Mouse (Mus musculus) lung, adult 2 months (tissue): ENCODE measurements around the gene Setx. TPM values are rescaled to one million over a fixed set of nuclear protein-coding genes. Genes with fewer than 3 reads are reported as not detected.

ENCODE experiments used
- DNase-seq: peaks from one replicate; pipeline ENCODE4 v3.0.0; 2022
- H3K4me1 ChIP-seq: fragments of 200-500 bp; 2 replicates; pipeline ENCODE4 v1.6.1; 2011; ENCODE audit warnings: low read length; ENCODE audit not compliant: control insufficient read depth, insufficient read depth
- H3K4me3 ChIP-seq: fragments of 200-500 bp; replicated peaks from 2 replicates; pipeline ENCODE3; 2011; ENCODE audit warnings: low read depth, mild to moderate bottlenecking, control low read depth, low read length; ENCODE audit errors: extremely low read depth
- CTCF ChIP-seq: fragments of 200-500 bp; IDR thresholded peaks from 2 replicates; pipeline ENCODE4 v1.5.1; 2011; ENCODE audit warnings: mild to moderate bottlenecking, low read length, control low read depth; ENCODE audit not compliant: insufficient read depth
- POLR2A ChIP-seq: fragments of 200-500 bp; IDR thresholded peaks from 2 replicates; pipeline ENCODE4 v1.6.1; 2011; ENCODE audit warnings: low read depth, mild to moderate bottlenecking, control low read depth, low read length, borderline replicate concordance; ENCODE audit errors: extremely low read depth
- WGBS: fragments of 180-500 bp; shearing (Covaris S2); methylation state at CpG from one replicate; pipeline ENCODE4 v1.1.7; 2018; 5-methylcytosine and 5-hydroxymethylcytosine counted together
- polyA plus RNA-seq: library from polyadenylated mRNA; depleted of rRNA; stranded (reverse); fragments of >200 nt; gene quantifications from 2 replicates; pipeline ENCODE4 v1.2.3, GENCODE M21; 2012; rRNA removed

The Setx gene
- polyA plus RNA-seq, 1 experiment = 5.8 TPM

- no peak for DNase-seq
- TF ChIP-seq CTCF (peak; percentile 42; the same call in 1 of the 2 replicates), POLR2A (no peak)
- WGBS = 56% methylated on average over 8 of the region's 8 CpGs
- Histone ChIP-seq H3K4me1 (no peaks in the 10 kb centered on the region), H3K4me3 (no peak overlapping the region)
Measured at GRCm38 (mm10) chr2:29216286-29217012, 92.5 kb downstream of the Setx start.

GRCm38 (mm10) chr2:29217042-29217441, 93.1 kb downstream of the Setx start:
- Histone ChIP-seq H3K4me3 (no peak overlapping the region), H3K4me1 (no peaks in the 10 kb centered on the region)
- 88% methylated on average over 5 of the region's 5 CpGs for WGBS
- no peak for TF ChIP-seq POLR2A
- no peak for TF ChIP-seq CTCF
- no peak for DNase-seq

DNA sequence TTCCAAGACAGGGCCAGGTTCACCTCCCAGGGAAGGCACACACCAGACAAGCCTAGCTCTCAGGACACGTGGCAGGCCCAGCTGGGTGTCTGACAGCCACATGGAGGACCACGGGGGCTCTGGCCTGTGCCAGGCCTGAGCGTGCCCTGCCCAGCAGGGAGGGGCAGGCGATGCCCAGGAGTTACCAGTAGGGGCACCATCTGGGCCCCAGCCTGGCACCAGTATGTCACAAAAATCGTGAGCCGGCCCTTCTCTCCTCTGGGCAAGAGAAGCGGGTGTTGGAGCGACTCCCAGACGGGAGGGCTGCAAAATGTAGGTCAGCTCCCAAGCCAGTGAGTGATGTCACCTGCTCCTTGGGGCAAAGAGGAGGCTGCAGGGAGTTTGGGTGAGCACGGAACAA, 93.9 kb downstream of the Setx start:
- H3K4me1 ChIP-seq = no peaks in the 10 kb centered on the region
- WGBS = 55% methylated on average over 10 of the region's 10 CpGs
- DNase-seq = no peak
- TF ChIP-seq POLR2A = no peak
- TF ChIP-seq CTCF = no peak
- no peak overlapping the region for H3K4me3 ChIP-seq

GRCm38 (mm10) chr2:29218831-29219230, 94.8 kb downstream of the Setx start:
- H3K4me1 ChIP-seq = no peaks in the 10 kb centered on the region
- DNase-seq = no peak
- H3K4me3 ChIP-seq = no peak overlapping the region
- no peak for TF ChIP-seq POLR2A
- no peak for TF ChIP-seq CTCF
- 88% methylated on average over 5 of the region's 5 CpGs for WGBS

DNA sequence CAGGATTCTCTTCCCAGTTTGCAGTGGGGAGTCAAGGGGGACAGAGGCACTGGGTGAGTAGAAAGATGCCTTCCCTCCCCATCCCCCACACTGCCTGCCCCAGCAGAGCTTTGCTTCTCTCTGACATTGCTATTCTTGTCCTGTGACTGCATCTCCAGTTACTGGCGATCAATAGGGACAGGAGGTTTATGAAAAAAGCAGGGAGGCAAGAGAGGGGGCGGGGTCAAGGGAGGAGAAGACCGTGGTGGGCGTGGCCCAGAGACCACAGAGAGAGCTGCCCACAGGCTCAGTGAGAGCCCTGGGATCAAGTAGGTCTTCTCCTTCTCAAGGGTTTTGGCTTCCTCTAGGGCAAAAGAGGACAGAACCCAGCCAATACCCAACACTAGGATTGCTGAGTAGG, 98.3 kb downstream of the Setx start:
- no peak for DNase-seq
- Histone ChIP-seq H3K4me3 (no peak overlapping the region), H3K4me1 (no peaks in the 10 kb centered on the region)
- WGBS = 17% methylated on average over 4 of the region's 4 CpGs
- no peak for TF ChIP-seq CTCF
- no peak for TF ChIP-seq POLR2A

GRCm38 (mm10) chr2:29223591-29224262, 99.7 kb downstream of the Setx start:
- Histone ChIP-seq H3K4me3 (no peak overlapping the region), H3K4me1 (no peaks in the 10 kb centered on the region)
- no peak for TF ChIP-seq POLR2A
- TF ChIP-seq CTCF = no peak
- DNase-seq = no peak
- WGBS = 61% methylated on average over 7 of the region's 7 CpGs

- DNase-seq = no peak
- Histone ChIP-seq H3K4me1 (no peaks in the 10 kb centered on the region), H3K4me3 (no peak overlapping the region)
- 76% methylated on average over 4 of the region's 4 CpGs for WGBS
- TF ChIP-seq CTCF = no peak
Measured at GRCm38 (mm10) chr2:29226671-29227070, 102.7 kb downstream of the Setx start.

DNA sequence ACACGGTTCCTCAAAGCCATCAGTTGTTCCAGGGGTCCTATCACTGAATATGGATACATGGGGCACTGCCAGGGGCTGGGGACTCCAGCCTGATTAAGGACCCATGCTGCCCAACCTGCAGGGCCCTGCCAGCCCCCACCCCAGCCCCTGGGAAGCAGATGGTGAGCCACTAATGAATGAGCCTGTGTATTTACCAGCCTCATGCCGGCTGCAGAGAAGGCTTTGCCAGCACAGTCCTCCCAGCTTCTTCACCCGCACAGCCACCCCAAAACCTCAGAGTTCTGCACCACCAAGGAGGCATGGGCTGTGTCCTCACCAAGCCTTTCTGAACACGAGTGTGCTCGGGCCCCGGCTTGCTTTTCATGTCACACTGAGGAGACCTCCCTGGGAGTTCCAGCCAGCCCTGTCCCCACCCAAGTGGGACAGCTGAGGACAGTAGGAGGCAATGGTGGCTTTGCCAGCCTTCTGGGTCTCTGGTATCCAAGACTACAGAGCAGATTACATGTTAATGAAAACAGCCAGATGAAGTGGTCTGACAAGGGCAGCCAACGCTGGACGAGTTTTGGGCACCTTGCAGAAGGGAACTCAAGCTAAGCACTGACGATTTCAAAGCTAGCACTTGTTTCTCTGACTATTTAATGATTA, 106.3 kb downstream of the Setx start:
- DNase-seq = no peak
- WGBS = 64% methylated on average over 9 of the region's 9 CpGs
- Histone ChIP-seq H3K4me1 (no peaks in the 10 kb centered on the region), H3K4me3 (no peak overlapping the region)
- TF ChIP-seq POLR2A (no peak), CTCF (no peak)

Other genes starting within 250 kb of the Setx start
- 0.58 and 0.70 TPM in 2 replicates for gene Barhl1, start 207.5 kb upstream of the Setx start, polyA plus RNA-seq
- gene Cfap77, start 69.1 kb upstream of the Setx start, polyA plus RNA-seq = 4.0 and 4.6 TPM in 2 replicates
- 4.6 and 7.2 TPM in 2 replicates for gene Ttf1, start 63.9 kb upstream of the Setx start, polyA plus RNA-seq
- gene Ntng2, start 128.8 kb downstream of the Setx start, polyA plus RNA-seq = 44.7 and 51.7 TPM in 2 replicates
- gene Med27, start 222.6 kb downstream of the Setx start, polyA plus RNA-seq = 38.6 and 38.7 TPM in 2 replicates